Mouse (Mus musculus): ENCODE measurements around the gene Pgam5. TPM values are rescaled to one million over a fixed set of nuclear protein-coding genes. Genes with fewer than 3 reads are reported as not detected.

Gene Pgam5
- total RNA-seq, 1 experiment from 2014 or later = 44.7 TPM

DNA sequence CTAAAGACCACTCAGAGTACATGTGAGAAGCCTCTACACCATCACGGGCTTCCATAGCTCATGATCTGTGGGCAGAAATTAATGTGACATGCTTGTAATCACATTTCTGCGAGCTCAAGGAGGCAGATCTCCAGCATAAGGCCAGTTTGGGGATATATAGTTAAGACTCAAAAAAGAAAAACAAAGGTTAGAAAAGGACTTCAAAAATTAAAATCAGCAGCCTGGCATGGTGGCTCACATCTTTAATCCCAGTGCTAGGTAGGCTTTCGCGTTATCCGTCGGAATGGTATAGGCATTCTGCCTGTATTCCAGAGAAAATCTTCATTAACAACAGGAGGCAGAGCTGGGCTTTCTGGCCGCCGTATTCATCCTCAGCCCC lies 39.3 kb downstream of the Pgam5 start:
- DNase-seq = no peak

DNA sequence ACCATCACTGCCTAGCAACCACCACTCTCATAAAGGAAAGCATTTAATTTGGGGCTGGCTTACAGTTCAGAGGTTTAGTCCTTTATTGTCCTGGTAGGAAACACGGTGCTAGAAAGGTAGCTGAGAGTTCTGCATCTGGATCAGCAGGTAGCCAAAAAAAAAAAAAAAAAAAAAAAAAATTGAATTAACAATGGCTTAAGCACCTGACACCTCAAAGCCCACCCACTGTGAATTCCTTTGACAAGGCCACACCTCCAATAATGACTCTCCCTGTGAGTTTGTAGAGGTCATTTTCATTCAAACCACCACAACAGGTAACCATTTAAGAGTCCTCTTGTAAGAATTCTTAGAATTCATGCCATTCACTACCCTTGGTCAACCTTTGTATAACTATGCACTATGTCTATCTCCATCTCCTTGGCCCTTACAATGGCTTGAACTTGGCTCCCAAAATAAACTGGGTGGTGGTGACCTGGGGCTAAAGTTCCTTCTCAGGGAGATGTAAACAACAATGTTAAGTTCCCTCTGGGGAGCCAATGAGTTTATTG lies 42.3 kb downstream of the Pgam5 start:
- DNase-seq = no peak

DNA sequence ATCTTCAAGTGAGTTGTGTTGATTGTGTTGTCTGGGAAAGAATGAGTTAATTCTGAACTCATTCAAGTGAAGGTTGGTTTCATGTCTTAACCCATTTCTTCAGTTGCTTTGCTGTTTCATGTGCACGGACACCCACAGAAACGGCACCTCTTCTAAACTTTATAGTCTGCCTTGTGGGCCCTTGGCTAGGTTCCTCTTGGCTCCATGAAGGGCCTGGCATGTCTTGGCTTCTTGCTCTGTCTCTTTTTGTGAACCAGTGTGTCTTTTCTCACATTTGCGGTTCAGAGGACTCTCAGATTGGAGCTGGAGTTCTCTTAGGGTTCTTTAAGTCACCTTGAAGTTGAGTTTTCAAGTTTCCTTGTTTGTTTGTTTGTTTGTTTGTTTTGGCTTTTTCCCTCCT lies 44.7 kb downstream of the Pgam5 start:
- no peak for DNase-seq

DNA sequence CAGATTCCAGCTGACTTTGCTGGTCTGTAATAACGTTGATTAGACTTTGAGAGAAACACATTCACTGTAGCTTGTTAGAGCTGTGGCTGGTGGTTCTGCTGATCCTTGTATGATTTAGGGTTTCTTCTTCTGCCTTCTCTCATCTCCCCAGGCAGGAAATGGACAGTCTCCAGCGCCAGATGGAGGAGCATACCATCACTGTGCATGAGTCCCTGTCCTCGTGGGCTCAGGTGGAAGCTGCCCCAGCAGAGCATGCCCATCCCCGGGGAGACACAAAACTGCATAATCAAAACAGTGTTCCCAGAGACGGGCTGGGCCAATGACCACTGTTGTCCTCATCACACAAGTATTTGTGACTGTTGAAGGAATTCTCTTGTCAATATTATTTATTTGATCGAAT lies 47.0 kb downstream of the Pgam5 start:
- DNase-seq = no peak

- no peak for DNase-seq
Measured at GRCm38 (mm10) chr5:110220331-110220730, 49.4 kb downstream of the Pgam5 start.

GRCm38 (mm10) chr5:110216780-110217179 lies 52.9 kb downstream of the Pgam5 start:
- DNase-seq = no peak

GRCm38 (mm10) chr5:110211312-110211711 lies 58.4 kb downstream of the Pgam5 start:
- DNase-seq = no peak

Other genes starting within 250 kb of the Pgam5 start
- gene Gm17655, start 197.4 kb downstream of the Pgam5 start, total RNA-seq (2021) = 7.5 and 7.7 TPM in 2 replicates
- gene Gm35315, start 175.5 kb downstream of the Pgam5 start, total RNA-seq (2021) = 0.33 and 0.52 TPM in 2 replicates
- gene Plcxd1, start 169.9 kb downstream of the Pgam5 start, total RNA-seq (2021) = 0.15 and 0.29 TPM in 2 replicates
- 72.3 and 75.1 TPM in 2 replicates for gene Gtpbp6, start 161.7 kb downstream of the Pgam5 start, total RNA-seq (2021)
- gene Zfp605, start 159.8 kb downstream of the Pgam5 start, total RNA-seq (2021) = 5.7 and 7.1 TPM in 2 replicates
- 43.0 and 44.0 TPM in 2 replicates for gene Chfr, start 134.1 kb downstream of the Pgam5 start, total RNA-seq (2021)
- gene Golga3, start 93.2 kb downstream of the Pgam5 start, total RNA-seq (2021) = 33.8 and 40.1 TPM in 2 replicates
- gene Ankle2, start 38.9 kb downstream of the Pgam5 start, total RNA-seq (2021) = 38.7 and 52.6 TPM in 2 replicates
- gene Pxmp2, start 16.3 kb upstream of the Pgam5 start, total RNA-seq (2021) = 9.4 and 10.7 TPM in 2 replicates
- gene Pole, start 16.4 kb upstream of the Pgam5 start, total RNA-seq (2021) = 6.2 and 8.0 TPM in 2 replicates
- gene P2rx2, start 73.3 kb upstream of the Pgam5 start, total RNA-seq (2021) = 0.55 TPM in 1 of 2 replicates, not detected in the other
- gene Lrcol1, start 74.8 kb upstream of the Pgam5 start, total RNA-seq (2021) = not detected in 2 replicates
- 71.5 and 81.3 TPM in 2 replicates for gene Fbrsl1, start 178.6 kb upstream of the Pgam5 start, total RNA-seq (2021)